Mouse (Mus musculus) lung, postnatal 4 days (tissue): ENCODE data around the gene Hamp2.
A peak's percentile ranks its signal among the peaks of the same experiment; 100 is the strongest.

Source experiments
- DNase-seq, 2 experiments: peaks; one replicate each; pipeline ENCODE4 v3.0.0; 2021

Gene Hamp2

GRCm38 (mm10) chr7:30888786-30889185 is 35.7 kb downstream of the Hamp2 start:
- no peak for DNase-seq

DNA sequence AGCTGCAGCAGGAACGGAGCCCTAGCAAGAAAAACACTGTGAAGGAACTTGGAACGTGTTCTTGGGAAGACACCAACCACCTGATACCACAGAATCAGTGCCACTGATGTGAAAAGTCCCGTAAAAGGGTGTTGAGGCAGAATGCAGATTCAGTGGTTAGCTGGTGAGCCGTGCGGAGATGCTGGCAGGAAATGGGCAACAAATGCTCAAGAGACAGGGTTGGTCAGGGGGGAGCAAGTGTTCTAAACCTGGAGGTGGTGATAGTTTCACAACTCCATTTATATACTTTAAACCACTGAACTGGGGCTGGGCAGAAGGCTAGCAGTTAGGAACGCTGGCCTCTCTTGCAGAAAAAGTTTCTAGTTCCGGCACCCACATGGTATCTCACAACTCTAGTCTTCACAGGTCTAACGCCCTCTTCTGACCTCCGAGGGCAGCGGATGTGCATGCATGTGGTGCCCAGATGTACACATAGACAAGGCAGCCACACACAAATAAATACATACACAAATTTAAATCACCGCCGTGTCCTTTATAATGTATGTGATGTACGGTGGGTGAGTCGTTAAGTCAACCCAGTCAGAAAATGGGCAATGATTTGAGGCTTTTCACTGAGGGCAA is 36.8 kb downstream of the Hamp2 start:
- DNase-seq: peak in 1 of 2 experiments; percentile 37

GRCm38 (mm10) chr7:30886852-30887251 is 37.6 kb downstream of the Hamp2 start:
- DNase-seq: no peak

DNA sequence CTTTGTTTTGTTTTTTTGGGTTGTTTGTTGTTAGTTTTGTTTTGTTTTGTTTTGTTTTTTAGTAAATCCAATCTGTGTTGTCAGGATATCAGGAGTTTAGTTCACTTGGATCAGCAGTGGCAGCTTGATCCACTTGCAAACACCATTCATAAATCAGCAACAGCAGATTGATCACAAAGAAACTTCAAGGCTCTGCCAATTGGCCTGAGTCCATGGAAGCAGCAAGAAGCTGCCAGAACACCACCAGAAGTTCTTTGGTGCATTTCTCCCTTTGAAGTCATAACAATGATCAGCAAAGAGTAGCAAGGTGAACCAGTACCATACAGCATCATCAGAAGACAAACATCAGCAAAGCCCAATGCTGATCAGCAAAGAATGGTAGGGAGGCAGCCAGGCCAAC is 40.4 kb downstream of the Hamp2 start:
- no peak for DNase-seq

DNA sequence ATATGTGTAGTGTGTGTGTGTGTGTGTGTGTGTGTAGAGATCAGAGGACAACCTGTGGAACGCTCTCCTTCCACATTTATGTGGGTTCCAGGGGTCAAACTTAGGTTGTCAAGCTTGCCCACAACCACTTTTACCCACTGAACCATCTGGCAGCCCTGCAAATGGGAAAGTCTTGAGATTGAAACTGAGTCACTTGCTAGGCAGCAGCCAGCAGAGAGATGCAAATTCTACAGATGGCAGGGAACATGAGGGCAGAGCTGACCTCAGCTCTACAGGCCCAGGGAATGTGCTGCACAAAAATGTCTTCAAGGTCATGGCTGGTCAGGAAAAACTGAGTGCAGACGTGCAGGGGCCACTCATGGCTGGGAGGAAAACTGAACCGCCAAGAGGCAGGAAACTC is 43.1 kb downstream of the Hamp2 start:
- no peak for DNase-seq

DNA sequence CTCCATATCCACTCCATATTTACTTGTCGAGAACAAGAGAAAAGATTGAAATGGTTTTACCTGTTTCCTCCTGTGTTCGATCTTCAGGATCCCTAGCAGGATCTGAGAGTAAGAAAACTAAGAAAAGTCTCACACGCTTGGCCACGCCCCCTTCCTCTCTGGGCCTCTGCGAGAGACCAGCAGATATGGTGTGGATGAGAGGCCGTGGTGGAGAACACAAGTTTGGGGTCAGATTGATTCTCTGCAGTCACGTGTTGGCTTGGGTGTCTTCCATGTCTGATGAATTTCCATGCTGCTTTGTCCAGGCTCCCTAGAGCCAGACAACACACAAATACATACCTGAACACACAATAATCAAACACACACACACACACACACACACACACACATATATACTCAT is 44.3 kb downstream of the Hamp2 start, which contains the start of gene Cd22:
Gene Cd22 (minus strand): TSS at position 167 of the 400 bp plus-strand sequence.
- no peak for DNase-seq

DNA sequence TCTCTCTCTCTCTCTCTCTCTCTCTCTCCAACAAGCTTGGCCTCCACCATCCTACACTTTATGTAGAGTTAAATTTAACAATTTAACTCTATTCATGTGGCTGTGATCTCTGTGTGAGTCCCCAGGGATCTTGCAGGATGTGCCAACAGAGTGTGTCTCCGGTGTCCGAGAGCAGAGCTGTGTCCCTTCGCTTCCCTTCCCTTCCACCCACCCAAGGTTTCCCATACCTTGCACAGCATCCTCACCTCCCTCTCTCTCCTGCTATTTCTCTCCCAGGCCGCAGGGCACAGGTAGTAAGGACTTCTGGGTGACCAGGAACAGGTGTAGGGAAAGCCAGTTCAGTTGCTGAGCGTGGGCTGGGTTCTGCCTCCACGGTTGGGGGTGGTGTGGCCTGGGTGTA is 45.5 kb downstream of the Hamp2 start:
- DNase-seq: no peak

DNA sequence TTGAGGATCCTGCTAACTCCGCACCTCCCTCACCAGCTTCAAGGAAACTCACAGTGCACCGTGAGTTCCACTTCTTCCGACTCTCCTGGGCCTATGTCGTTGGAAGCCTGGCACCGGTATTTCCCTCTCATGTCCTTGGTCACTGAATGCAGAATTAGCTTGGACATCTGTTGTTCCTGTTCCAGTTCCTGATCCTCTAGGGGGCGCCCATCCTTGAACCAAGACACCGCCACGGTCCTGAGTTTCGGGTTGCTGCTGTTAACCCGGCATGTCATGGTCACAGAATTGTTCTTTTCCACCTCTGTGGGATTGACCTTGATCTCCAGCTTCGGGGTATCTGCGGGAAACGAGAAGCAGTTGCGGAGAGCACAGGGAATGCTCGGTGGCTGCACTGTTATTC is 51.4 kb downstream of the Hamp2 start:
- DNase-seq: peak; percentile 58 to 82
